Mouse (Mus musculus) right cerebral cortex, postnatal 14 days (tissue): ENCODE results near the gene Ube2a.

Source experiments
- DNase-seq: peaks from one replicate; pipeline ENCODE4 v3.0.0; 2022

Gene Ube2a

GRCm38 (mm10) chrX:36902321-36903114, 28.8 kb downstream of the Ube2a start, which contains the start of gene Nkrf:
Gene Nkrf (minus strand): TSS chrX:36902899.
- peak; percentile 51 for DNase-seq

- peak; percentile 86 for DNase-seq
These were observed 29.5 kb downstream of the Ube2a start for GRCm38 (mm10) chrX:36903115-36903768.

GRCm38 (mm10) chrX:36906539-36906938, 32.8 kb downstream of the Ube2a start:
- no peak for DNase-seq

GRCm38 (mm10) chrX:36911343-36911742, 37.6 kb downstream of the Ube2a start:
- DNase-seq: peak; percentile 36

- no peak for DNase-seq
These were observed 44.0 kb downstream of the Ube2a start for GRCm38 (mm10) chrX:36917749-36918148.

- no peak for DNase-seq
These were observed 47.6 kb downstream of the Ube2a start for GRCm38 (mm10) chrX:36921346-36921745.

- DNase-seq: no peak
These were observed 55.1 kb downstream of the Ube2a start for GRCm38 (mm10) chrX:36928791-36929190.

- no peak for DNase-seq
These were observed 56.0 kb downstream of the Ube2a start for GRCm38 (mm10) chrX:36929694-36930093.

- DNase-seq: no peak
These were observed 56.9 kb downstream of the Ube2a start for GRCm38 (mm10) chrX:36930574-36930973.
